Mouse (Mus musculus) G1E (cell line): ENCODE measurements around the gene Capzb.

ENCODE experiments used
- CTCF ChIP-seq: IDR thresholded peaks from 2 replicates; pipeline ENCODE4 v1.5.1; 2012; ENCODE audit warnings: low read depth, low read length, inconsistent platforms, mixed read lengths
- GATA1 ChIP-seq: IDR thresholded peaks from 2 replicates; pipeline ENCODE4 v1.6.1; 2012; ENCODE audit warnings: borderline replicate concordance, low read length, inconsistent platforms, mixed read lengths
- POLR2AphosphoS5 ChIP-seq: IDR thresholded peaks from 2 replicates; pipeline ENCODE4 v1.6.1; 2012; ENCODE audit warnings: low read depth, low read length, inconsistent platforms; ENCODE audit not compliant: insufficient replicate concordance
- TAL1 ChIP-seq: conservative IDR thresholded peaks from 2 replicates; pipeline ENCODE4 v1.6.1; 2012; ENCODE audit warnings: low read depth, low read length, inconsistent platforms, mixed read lengths

DNA sequence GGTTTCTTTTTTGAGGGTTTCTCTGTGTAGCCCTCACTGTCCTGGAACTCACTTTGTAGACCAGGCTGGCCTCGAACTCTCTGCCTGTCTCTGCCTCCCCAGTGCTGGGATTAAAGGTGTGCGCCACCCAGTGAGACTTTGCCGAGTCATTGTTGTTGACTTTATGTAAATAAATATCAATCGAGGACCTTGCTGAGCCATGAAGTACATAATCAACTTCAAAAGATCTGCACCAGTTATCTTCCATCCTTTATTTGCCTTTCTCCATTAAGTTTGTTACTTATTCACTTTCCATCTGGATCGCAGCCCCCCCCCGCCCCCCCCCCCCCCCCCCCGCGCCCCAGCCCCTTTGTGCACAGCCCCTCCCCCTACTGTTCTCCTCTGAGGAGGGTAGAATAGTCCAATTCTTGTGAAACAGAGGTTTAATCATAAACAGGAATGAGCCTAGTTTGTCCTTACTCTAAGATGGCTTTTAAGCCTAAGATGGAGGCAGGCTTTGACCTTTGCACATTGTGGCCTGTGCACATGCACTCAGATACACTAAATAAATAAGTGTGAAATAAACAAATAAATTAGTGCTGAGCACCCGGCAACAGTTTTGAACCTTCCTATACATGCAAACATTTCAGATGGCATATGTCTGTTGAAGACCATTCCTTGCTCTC is 142.1 kb downstream of the Capzb start:
- TF ChIP-seq CTCF (no peak), TAL1 (no peak), GATA1 (no peak), POLR2AphosphoS5 (no peak)
